Mouse (Mus musculus): ENCODE results near the gene Naa30.
A peak's percentile ranks its signal among the peaks of the same experiment; 100 is the strongest.

The Naa30 gene

DNA sequence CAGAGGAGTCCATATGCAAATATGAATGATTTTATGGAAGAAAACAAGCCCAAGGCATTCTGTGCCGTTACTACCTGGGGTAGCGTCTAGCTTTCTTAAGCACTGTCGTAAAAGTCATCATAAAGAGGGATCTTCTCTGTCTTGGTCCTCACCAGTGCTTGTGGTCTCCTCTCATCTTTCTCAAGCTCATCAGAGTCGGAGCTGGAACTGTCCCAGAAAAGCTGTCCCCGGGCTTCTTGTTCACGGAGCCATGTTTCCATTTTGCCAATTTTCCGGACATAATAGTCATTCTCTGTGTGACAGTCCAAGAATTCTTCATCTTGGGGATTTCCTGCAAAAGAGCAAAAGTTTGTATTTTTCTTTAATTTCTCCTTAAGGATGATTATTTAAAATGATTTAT is 54.4 kb downstream of the Naa30 start:
- DNase-seq (ENCODE audit: low read depth, low spot score), result no peak

DNA sequence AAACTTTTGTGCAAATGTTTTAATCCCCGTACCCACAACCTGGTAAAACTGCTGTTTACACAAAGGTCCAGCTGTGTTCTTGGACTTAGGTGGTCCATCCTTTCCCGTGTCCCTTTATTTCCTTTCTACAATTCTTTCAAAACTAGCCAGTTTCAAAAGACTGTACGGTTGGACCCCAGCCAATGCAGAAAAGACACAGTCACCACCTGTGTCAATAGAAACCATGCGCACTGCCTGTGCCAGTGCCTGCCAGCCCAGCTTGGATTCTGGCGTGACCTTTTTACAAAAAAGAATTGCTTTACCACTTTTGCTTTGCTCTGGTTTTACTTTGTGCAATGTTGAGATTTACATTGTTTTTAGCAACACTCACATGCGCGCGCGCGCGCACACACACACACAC is 55.0 kb downstream of the Naa30 start:
- peak; percentile 18 for DNase-seq (ENCODE audit: low read depth, low spot score)

DNA sequence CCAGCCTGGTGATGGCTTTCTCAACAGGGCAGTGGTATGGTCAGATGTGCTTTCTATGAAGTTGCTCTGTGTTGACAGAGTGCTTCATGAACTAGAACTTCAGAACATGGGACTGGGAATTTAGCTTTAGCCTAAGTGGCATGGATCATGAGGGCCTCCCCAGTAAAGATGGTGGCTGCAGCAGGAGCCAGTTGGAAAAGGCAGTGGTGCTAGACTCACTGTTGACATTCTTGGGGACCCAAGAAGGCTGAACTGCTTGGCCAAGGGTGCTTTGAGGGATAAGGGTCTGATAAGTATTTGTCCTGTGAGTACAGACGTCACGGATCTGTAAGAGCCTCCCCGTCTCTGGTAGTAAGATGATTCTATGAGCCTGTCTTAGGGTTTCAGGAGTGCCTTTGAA is 59.8 kb downstream of the Naa30 start:
- no peak for DNase-seq (ENCODE audit: low read depth, low spot score)

DNA sequence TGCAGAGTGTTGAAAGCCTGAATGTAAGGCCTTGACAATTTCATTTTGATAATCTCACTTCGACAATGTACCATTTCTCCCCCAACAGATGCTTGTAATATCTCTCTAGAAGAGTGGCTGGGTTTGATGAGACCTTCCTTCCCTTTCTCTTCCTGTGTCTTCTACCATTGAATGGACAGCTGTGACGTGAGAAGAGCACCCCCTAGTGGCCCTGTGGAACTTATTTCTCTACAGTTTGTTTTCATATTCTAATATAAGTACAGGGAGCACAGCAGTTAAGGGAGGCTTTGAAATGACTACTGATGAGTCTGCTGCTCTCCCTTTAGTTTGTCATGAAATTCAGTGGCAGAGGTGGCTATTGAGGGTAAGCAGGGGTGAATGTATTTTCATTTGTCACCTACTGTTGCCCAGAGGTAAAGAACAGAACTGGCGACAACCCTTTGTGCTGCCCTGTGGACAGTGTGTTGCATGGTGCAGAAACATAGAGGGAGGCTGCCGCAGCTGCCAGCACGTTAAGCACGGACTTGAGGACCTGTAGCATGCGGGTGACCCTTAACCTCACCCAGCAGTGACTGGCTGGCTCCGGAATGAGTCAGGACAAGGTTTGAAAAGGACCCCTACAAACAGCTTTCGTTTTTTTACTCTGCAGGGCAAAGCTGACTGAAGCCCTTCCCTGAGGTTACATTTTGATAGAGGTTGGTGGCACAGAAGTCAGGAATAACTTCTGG is 62.9 kb downstream of the Naa30 start:
- peak; percentile 76 for DNase-seq (ENCODE audit: low read depth, low spot score)

DNA sequence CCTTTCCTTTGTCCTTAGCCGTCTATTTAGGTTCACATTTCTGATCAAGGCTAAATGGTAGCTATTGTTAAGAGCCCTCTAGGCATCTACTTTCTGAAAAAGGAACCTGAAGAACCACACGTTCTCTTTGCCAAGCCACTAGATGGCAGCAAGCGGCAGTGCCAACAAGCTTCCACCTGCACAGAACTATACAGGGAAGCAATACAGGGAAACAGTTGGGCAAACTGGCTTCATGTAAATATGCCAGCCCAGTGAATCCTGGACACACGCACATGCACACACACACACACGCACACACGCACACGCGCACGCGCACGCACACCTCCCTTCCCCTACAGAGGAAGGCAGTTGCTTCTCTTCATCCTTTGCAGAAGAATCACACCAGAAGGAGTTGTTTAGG is 66.2 kb downstream of the Naa30 start:
- peak; percentile 95 for DNase-seq (ENCODE audit: low read depth, low spot score)

All from brain, adult 2 months (tissue).